17 mouse cellular contexts compared by ENCODE assay signal in genomic region chr12:39763529-39763928, GRCm38 (mm10).
"Had no signal": no experiment of that assay in that cellular context is flagged by ENCODE, and none has a peak within 500 bp of the region (broad histone marks: within the 10 kb centered on the region; RNA-seq: fewer than 3 reads in every experiment).

No protein-coding gene starts in this region.

- H3K4me2 ChIP-seq: lung, embryonic 15.5 days; midbrain, embryonic 11.5 days; midbrain, embryonic 13.5 days; midbrain, embryonic 15.5 days; neural tube, embryonic 12.5 days; stomach, embryonic 15.5 days had no signal

- H3K9me3 ChIP-seq: lung, embryonic 15.5 days; megakaryocyte, embryonic 14.5 days; midbrain, embryonic 13.5 days; midbrain, embryonic 15.5 days; neural tube, embryonic 12.5 days; stomach, embryonic 15.5 days had no signal

- H3K27me3 ChIP-seq: lung, embryonic 15.5 days; megakaryocyte, embryonic 14.5 days; midbrain, embryonic 13.5 days; midbrain, embryonic 15.5 days; neural tube, embryonic 12.5 days; stomach, embryonic 15.5 days had no signal

- H3K27ac ChIP-seq: lung, embryonic 15.5 days; macrophage; midbrain, embryonic 13.5 days; midbrain, embryonic 15.5 days; neural tube, embryonic 12.5 days; stomach, embryonic 15.5 days; stomach, postnatal 0 days had no signal

- H3K36me3 ChIP-seq: lung, embryonic 15.5 days; midbrain, embryonic 13.5 days; midbrain, embryonic 15.5 days; neural tube, embryonic 12.5 days; stomach, embryonic 15.5 days had no signal

- H3K4me1 ChIP-seq: lung, embryonic 15.5 days; megakaryocyte, embryonic 14.5 days; midbrain, embryonic 13.5 days; midbrain, embryonic 15.5 days; neural tube, embryonic 12.5 days; stomach, embryonic 15.5 days had no signal

- ATAC-seq: lung, postnatal 0 days; midbrain, embryonic 13.5 days; midbrain, embryonic 15.5 days had no signal

- H3K9ac ChIP-seq: lung, embryonic 15.5 days; midbrain, embryonic 13.5 days; midbrain, embryonic 15.5 days; neural tube, embryonic 12.5 days; stomach, embryonic 15.5 days had no signal

- H3K4me3 ChIP-seq: lung, embryonic 15.5 days; megakaryocyte, embryonic 14.5 days; midbrain, embryonic 13.5 days; midbrain, embryonic 15.5 days; neural tube, embryonic 12.5 days; stomach, embryonic 15.5 days had no signal

- DNase-seq: lung, adult 2 months; lung, postnatal 14 days; lung, postnatal 36 days; right cerebral cortex, postnatal 14 days; thymus, adult 2 months; thymus, postnatal 25 days; thymus, postnatal 4 days had no signal
